Mouse (Mus musculus): Measurements from ENCODE around the gene Stxbp4. TPM values are rescaled to one million over a fixed set of nuclear protein-coding genes. Genes with fewer than 3 reads are reported as not detected.
A peak's percentile ranks its signal among the peaks of the same experiment; 100 is the strongest.

Stxbp4 gene
- total RNA-seq, 1 experiment = 10.8 TPM

- H3K4me1 ChIP-seq (ENCODE audit: control insufficient read depth in 2 of 2, insufficient read depth in 2 of 2, low read length in 2 of 2, poor library complexity in 1 of 2) = no peaks in the 10 kb centered on the region
- no peak overlapping the region for H3K27ac ChIP-seq (ENCODE audit: insufficient read depth, low read depth, low read length, poor library complexity, severe bottlenecking)
- DNase-seq (ENCODE audit: low read depth, low spot score) = no peak
- no peak overlapping the region for H3K4me3 ChIP-seq (ENCODE audit: insufficient read depth in 1 of 2, low read depth in 1 of 2, low read length in 2 of 2, poor library complexity in 1 of 2, severe bottlenecking in 1 of 2)
- TF ChIP-seq HCFC1 (IDR thresholded peaks at IDR 0.05; ENCODE audit: borderline replicate concordance, insufficient read depth, low read length) (no peak), CHD2 (IDR thresholded peaks at IDR 0.05; ENCODE audit: low read depth, low read length) (no peak), ZNF384 (IDR thresholded peaks at IDR 0.05; ENCODE audit: low read depth, low read length) (no peak), ZC3H11A (IDR thresholded peaks at IDR 0.05; ENCODE audit: borderline replicate concordance, low read depth, low read length) (no peak)
- no peaks in the 10 kb centered on the region for H3K36me3 ChIP-seq (ENCODE audit: control insufficient read depth, insufficient read depth, low read length, poor library complexity, severe bottlenecking)
- H3K9ac ChIP-seq (ENCODE audit: insufficient read depth, low read depth, low read length, poor library complexity, severe bottlenecking) = no peak overlapping the region
- H3K9me3 ChIP-seq (ENCODE audit: control insufficient read depth, insufficient read depth, low read depth, low read length) = no peaks in the 10 kb centered on the region
- in situ Hi-C loops (cut with MboI; ENCODE audit: low sequenced_read_pairs in 2 of 2, unreplicated experiment in 2 of 2) = no loop called here
Observed at GRCm38 (mm10) chr11:90625174-90625573, 12.7 kb downstream of the Stxbp4 start.

- no peaks in the 10 kb centered on the region for H3K36me3 ChIP-seq (ENCODE audit: control insufficient read depth, insufficient read depth, low read length, poor library complexity, severe bottlenecking)
- in situ Hi-C loops (cut with MboI; ENCODE audit: low sequenced_read_pairs in 2 of 2, unreplicated experiment in 2 of 2) = no loop called here
- H3K9me3 ChIP-seq (ENCODE audit: control insufficient read depth, insufficient read depth, low read depth, low read length) = no peaks in the 10 kb centered on the region
- peak; percentile 16 for DNase-seq (ENCODE audit: low read depth, low spot score)
- no peaks in the 10 kb centered on the region for H3K4me1 ChIP-seq (ENCODE audit: control insufficient read depth in 2 of 2, insufficient read depth in 2 of 2, low read length in 2 of 2, poor library complexity in 1 of 2)
- H3K4me3 ChIP-seq (ENCODE audit: insufficient read depth in 1 of 2, low read depth in 1 of 2, low read length in 2 of 2, poor library complexity in 1 of 2, severe bottlenecking in 1 of 2) = no peak overlapping the region
- no peak overlapping the region for H3K27ac ChIP-seq (ENCODE audit: insufficient read depth, low read depth, low read length, poor library complexity, severe bottlenecking)
- no peak overlapping the region for H3K9ac ChIP-seq (ENCODE audit: insufficient read depth, low read depth, low read length, poor library complexity, severe bottlenecking)
- TF ChIP-seq HCFC1 (IDR thresholded peaks at IDR 0.05; ENCODE audit: borderline replicate concordance, insufficient read depth, low read length) (no peak), ZC3H11A (IDR thresholded peaks at IDR 0.05; ENCODE audit: borderline replicate concordance, low read depth, low read length) (no peak)
Observed at GRCm38 (mm10) chr11:90623477-90623876, 14.4 kb downstream of the Stxbp4 start.

- Histone ChIP-seq H3K27ac (ENCODE audit: insufficient read depth, low read depth, low read length, poor library complexity, severe bottlenecking) (no peak overlapping the region), H3K36me3 (ENCODE audit: control insufficient read depth, insufficient read depth, low read length, poor library complexity, severe bottlenecking) (no peaks in the 10 kb centered on the region), H3K4me3 (ENCODE audit: insufficient read depth in 1 of 2, low read depth in 1 of 2, low read length in 2 of 2, poor library complexity in 1 of 2, severe bottlenecking in 1 of 2) (no peak overlapping the region), H3K9me3 (ENCODE audit: control insufficient read depth, insufficient read depth, low read depth, low read length) (no peaks in the 10 kb centered on the region), H3K9ac (ENCODE audit: insufficient read depth, low read depth, low read length, poor library complexity, severe bottlenecking) (no peak overlapping the region), H3K4me1 (ENCODE audit: control insufficient read depth in 2 of 2, insufficient read depth in 2 of 2, low read length in 2 of 2, poor library complexity in 1 of 2) (no peaks in the 10 kb centered on the region)
- no peak for DNase-seq (ENCODE audit: low read depth, low spot score)
- TF ChIP-seq CHD2 (IDR thresholded peaks at IDR 0.05; ENCODE audit: low read depth, low read length) (no peak), HCFC1 (IDR thresholded peaks at IDR 0.05; ENCODE audit: borderline replicate concordance, insufficient read depth, low read length) (no peak), ZNF384 (IDR thresholded peaks at IDR 0.05; ENCODE audit: low read depth, low read length) (no peak), ZC3H11A (IDR thresholded peaks at IDR 0.05; ENCODE audit: borderline replicate concordance, low read depth, low read length) (no peak), MAFK (IDR thresholded peaks at IDR 0.05; ENCODE audit: insufficient read depth, low read depth, low read length) (no peak)
- in situ Hi-C loops (cut with MboI; ENCODE audit: low sequenced_read_pairs in 2 of 2, unreplicated experiment in 2 of 2) = no loop called here
Observed at GRCm38 (mm10) chr11:90622500-90622899, 15.4 kb downstream of the Stxbp4 start.

- no peak for DNase-seq (ENCODE audit: low read depth, low spot score)
- Histone ChIP-seq H3K9ac (ENCODE audit: insufficient read depth, low read depth, low read length, poor library complexity, severe bottlenecking) (no peak overlapping the region), H3K36me3 (ENCODE audit: control insufficient read depth, insufficient read depth, low read length, poor library complexity, severe bottlenecking) (no peaks in the 10 kb centered on the region), H3K9me3 (ENCODE audit: control insufficient read depth, insufficient read depth, low read depth, low read length) (no peaks in the 10 kb centered on the region), H3K4me3 (ENCODE audit: insufficient read depth in 1 of 2, low read depth in 1 of 2, low read length in 2 of 2, poor library complexity in 1 of 2, severe bottlenecking in 1 of 2) (no peak overlapping the region), H3K4me1 (ENCODE audit: control insufficient read depth in 2 of 2, insufficient read depth in 2 of 2, low read length in 2 of 2, poor library complexity in 1 of 2) (no peaks in the 10 kb centered on the region), H3K27ac (ENCODE audit: insufficient read depth, low read depth, low read length, poor library complexity, severe bottlenecking) (no peak overlapping the region)
- TF ChIP-seq ZC3H11A (IDR thresholded peaks at IDR 0.05; ENCODE audit: borderline replicate concordance, low read depth, low read length) (no peak), MAFK (IDR thresholded peaks at IDR 0.05; ENCODE audit: insufficient read depth, low read depth, low read length) (no peak), HCFC1 (IDR thresholded peaks at IDR 0.05; ENCODE audit: borderline replicate concordance, insufficient read depth, low read length) (no peak), CHD2 (IDR thresholded peaks at IDR 0.05; ENCODE audit: low read depth, low read length) (no peak), ZNF384 (IDR thresholded peaks at IDR 0.05; ENCODE audit: low read depth, low read length) (no peak)
- in situ Hi-C loops (cut with MboI; ENCODE audit: low sequenced_read_pairs in 2 of 2, unreplicated experiment in 2 of 2) = no loop called here
Observed at GRCm38 (mm10) chr11:90622044-90622443, 15.8 kb downstream of the Stxbp4 start.

- Histone ChIP-seq H3K4me1 (ENCODE audit: control insufficient read depth in 2 of 2, insufficient read depth in 2 of 2, low read length in 2 of 2, poor library complexity in 1 of 2) (no peaks in the 10 kb centered on the region), H3K27ac (ENCODE audit: insufficient read depth, low read depth, low read length, poor library complexity, severe bottlenecking) (no peak overlapping the region), H3K9me3 (ENCODE audit: control insufficient read depth, insufficient read depth, low read depth, low read length) (no peaks in the 10 kb centered on the region), H3K9ac (ENCODE audit: insufficient read depth, low read depth, low read length, poor library complexity, severe bottlenecking) (no peak overlapping the region), H3K4me3 (ENCODE audit: insufficient read depth in 1 of 2, low read depth in 1 of 2, low read length in 2 of 2, poor library complexity in 1 of 2, severe bottlenecking in 1 of 2) (no peak overlapping the region), H3K36me3 (ENCODE audit: control insufficient read depth, insufficient read depth, low read length, poor library complexity, severe bottlenecking) (no peaks in the 10 kb centered on the region)
- TF ChIP-seq HCFC1 (IDR thresholded peaks at IDR 0.05; ENCODE audit: borderline replicate concordance, insufficient read depth, low read length) (no peak), CHD2 (IDR thresholded peaks at IDR 0.05; ENCODE audit: low read depth, low read length) (no peak), ZC3H11A (IDR thresholded peaks at IDR 0.05; ENCODE audit: borderline replicate concordance, low read depth, low read length) (no peak), MAFK (IDR thresholded peaks at IDR 0.05; ENCODE audit: insufficient read depth, low read depth, low read length) (no peak), ZNF384 (IDR thresholded peaks at IDR 0.05; ENCODE audit: low read depth, low read length) (no peak)
- in situ Hi-C loops (cut with MboI; ENCODE audit: low sequenced_read_pairs in 2 of 2, unreplicated experiment in 2 of 2) = loop anchor here in 1 of 2 experiments (10.0 kb wide), 1 partner anchor 292 kb away; no protein-coding TSS in a partner anchor
- DNase-seq (ENCODE audit: low read depth, low spot score) = no peak
Observed at GRCm38 (mm10) chr11:90616431-90616830, 21.5 kb downstream of the Stxbp4 start.
